Mouse (Mus musculus): Measurements from ENCODE around the gene Dcdc2a.
A peak's percentile ranks its signal among the peaks of the same experiment; 100 is the strongest.

The Dcdc2a gene

GRCm38 (mm10) chr13:25186436-25187325 is 130.9 kb downstream of the Dcdc2a start:
- no peak for DNase-seq

GRCm38 (mm10) chr13:25187326-25187710 is 131.5 kb downstream of the Dcdc2a start:
- DNase-seq = peak; percentile 32

- no peak for DNase-seq
Measured at GRCm38 (mm10) chr13:25189419-25190144, 133.8 kb downstream of the Dcdc2a start.

GRCm38 (mm10) chr13:25190218-25190617 is 134.4 kb downstream of the Dcdc2a start:
- no peak for DNase-seq

- peak; percentile 29 for DNase-seq
Measured at GRCm38 (mm10) chr13:25195706-25196105, 139.9 kb downstream of the Dcdc2a start.

- DNase-seq = no peak
Measured at GRCm38 (mm10) chr13:25199916-25200315, 144.1 kb downstream of the Dcdc2a start.

- no peak for DNase-seq
Measured at GRCm38 (mm10) chr13:25206950-25207349, 151.1 kb downstream of the Dcdc2a start.

- DNase-seq = no peak
Measured at GRCm38 (mm10) chr13:25218394-25218793, 162.6 kb downstream of the Dcdc2a start.

GRCm38 (mm10) chr13:25220186-25220787 is 164.5 kb downstream of the Dcdc2a start:
- DNase-seq = no peak

GRCm38 (mm10) chr13:25251893-25252292 is 196.1 kb downstream of the Dcdc2a start:
- no peak for DNase-seq

GRCm38 (mm10) chr13:25254478-25255263 is 198.9 kb downstream of the Dcdc2a start:
- no peak for DNase-seq

GRCm38 (mm10) chr13:25257608-25258007 is 201.8 kb downstream of the Dcdc2a start:
- DNase-seq = no peak
